Mouse (Mus musculus) kidney, postnatal 14 days (tissue): Measurements from ENCODE around the gene Lemd1.

Source experiments
- DNase-seq: peaks from one replicate; pipeline ENCODE4 v3.0.0; 2022; ENCODE audit warnings: mixed read lengths

Lemd1 gene

DNA sequence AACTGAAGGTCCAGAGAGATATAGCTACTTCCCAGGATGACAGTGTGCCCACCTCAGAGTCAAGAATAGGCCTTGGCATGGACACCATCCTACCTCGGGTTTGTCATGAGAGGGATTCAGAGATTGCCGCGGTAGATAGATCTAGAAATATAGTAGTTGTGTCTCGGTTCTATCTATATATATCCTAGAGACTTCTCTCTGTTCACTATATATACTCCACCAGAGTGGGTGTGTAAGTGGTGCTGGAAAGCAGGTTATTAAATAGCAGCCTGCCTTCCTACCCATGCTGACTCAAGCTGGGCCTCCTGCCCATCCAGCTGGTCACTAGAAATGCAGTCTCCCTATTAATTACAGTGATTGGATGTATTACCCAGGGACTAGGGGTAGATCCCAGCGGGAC lies 11.5 kb downstream of the Lemd1 start:
- no peak for DNase-seq

DNA sequence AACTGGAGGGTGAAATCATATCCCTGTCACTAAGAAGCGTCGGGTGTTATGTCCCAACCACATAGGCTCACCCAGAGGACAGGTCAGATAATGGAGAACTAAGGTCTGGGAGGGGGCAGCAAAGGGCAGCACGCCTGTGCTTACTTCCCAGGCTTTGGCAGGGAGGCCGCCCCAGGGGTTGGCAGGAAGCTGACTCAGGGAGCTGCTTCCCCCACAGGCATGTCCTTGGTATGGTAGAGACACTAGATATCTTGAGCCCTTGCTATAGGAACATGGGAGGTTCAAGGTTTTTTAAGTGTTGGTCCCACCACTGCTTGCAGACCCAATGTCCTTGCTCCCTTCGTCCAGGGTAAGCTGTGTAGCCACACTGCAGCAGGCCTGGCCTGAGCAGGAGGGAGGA lies 14.7 kb downstream of the Lemd1 start:
- no peak for DNase-seq

DNA sequence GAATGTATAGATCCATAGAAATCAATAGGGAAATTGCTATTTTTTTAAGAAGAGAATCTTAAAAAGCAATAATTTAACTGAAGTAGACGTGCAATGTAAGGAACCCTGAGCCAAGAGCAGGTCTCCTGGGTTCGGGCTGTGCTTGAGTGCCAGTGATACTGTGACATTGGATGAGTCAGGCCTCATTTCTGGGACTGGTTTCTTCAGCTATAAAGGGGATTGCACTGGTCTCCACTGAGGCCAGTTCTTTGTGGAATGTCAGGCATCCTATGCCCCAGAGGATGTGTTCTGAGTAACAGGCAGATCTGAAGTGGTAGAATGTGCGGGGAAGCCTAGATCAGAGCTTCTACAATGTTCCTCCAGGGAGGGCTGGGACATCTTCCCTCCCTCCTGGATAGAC lies 15.6 kb downstream of the Lemd1 start:
- no peak for DNase-seq

DNA sequence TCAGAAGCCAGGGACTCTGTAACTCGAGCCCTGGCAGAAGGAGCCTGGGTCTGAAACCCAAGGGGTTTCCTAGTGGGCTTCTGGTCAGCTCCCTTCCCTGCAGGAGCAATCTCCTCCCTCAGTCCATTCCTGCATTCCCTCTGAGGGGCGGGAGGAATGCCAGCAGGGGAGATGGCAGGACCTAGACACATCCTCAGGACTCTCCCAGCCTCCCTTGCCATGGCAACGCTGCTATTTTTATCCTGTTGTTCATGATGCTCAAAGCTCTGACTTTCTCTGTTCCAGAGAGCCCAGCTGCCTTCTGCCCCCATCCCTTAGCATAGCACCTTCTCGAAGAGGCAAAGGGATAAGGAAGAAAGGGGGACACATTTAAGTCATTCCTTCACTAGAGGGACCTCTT lies 16.9 kb downstream of the Lemd1 start:
- DNase-seq = no peak

DNA sequence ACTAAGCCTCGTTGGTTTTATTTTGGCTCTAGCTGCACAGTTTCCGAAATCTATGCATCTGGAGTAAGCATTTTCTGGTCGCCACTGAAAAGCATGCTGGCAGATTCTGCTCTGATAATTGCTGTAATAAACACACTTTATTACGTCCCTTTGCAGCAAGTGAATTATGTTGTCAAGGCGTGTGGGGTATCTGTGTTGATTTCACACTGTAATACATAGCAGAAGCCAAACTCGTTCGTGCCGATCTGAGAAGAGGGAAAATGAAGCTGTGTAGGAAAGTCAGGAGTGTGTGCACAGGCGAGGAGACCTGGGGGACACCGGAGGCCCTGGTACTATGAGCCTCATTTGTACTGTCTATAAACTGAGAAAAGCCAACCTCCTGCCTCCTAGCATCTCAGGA lies 18.2 kb downstream of the Lemd1 start:
- DNase-seq = no peak

DNA sequence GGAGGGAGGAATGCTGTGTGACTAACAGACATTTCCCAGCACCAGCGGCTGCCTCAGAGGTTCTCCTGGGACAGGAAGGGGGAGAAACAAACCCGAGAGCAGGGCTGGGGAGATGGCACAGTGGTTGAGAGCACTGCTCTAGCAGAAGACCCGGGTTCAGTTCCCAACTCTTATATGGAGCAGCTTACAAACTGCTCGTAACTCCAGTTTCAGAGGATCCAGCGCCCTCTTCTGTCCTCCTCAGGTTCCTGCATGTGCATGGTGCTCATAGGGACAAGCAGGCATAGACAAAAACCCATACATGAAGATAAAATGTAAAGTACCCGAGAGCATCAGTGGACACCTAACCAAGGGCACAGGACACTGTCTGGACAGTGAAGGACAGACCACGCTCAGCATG lies 19.7 kb downstream of the Lemd1 start:
- no peak for DNase-seq

DNA sequence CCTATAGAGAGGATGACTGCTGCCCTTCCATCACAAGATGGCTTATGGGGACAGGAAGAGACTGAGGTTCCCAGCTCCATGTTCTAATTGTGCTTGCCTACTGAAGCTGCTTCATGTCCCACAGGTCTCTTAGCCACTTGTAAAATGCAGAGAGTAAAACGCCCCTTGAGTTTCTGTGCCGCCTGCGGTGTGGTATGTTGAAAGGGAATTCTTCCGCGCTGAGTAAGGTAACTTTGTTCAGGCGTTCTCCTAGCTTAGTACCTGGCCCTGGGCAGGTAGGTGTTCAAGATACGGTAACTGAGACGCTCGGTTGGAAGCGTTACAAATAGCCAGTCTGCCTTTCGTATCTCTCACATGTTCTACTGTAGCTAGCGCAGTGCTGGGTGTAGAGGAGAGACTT lies 20.4 kb downstream of the Lemd1 start:
- DNase-seq = no peak

DNA sequence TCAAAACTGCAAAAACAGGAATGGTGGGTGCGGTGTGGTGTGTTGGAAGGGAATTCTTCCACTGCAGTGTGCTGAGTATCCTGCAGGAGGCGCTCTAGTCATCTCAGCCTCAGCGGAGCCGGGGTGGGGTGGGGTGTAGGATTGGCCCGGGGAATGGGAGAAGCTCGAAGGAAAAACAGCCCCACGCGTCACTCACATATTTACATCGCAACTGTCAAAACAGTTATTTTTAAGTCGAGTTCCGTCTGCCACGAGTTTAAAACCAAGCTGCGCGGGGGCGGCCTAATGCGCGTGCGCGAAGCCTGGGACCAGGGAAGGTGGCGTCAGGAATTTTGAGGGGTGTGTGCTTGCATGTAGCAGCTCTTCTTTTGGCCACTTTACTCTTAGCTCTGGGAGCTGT lies 21.0 kb downstream of the Lemd1 start:
- DNase-seq = peak; percentile 59

DNA sequence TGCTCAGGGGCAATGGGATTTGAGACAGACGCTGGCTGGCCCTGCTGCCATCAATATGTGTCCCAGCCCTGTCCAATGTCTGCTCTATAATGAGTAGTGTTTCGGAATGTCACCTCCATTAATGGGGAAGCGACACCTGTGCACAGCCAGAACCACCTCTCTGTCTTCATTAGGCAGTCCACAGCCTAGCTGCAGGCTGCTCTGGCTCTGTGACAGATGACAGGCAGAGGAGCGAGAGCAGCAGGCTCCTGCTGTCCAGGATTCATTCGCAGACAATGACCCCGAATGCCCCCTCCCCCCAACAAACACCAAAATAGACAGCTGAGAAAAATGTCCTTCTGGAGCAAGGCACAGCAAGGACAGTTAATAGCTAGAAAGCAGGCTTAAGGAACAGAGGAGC lies 21.8 kb downstream of the Lemd1 start:
- DNase-seq = no peak

DNA sequence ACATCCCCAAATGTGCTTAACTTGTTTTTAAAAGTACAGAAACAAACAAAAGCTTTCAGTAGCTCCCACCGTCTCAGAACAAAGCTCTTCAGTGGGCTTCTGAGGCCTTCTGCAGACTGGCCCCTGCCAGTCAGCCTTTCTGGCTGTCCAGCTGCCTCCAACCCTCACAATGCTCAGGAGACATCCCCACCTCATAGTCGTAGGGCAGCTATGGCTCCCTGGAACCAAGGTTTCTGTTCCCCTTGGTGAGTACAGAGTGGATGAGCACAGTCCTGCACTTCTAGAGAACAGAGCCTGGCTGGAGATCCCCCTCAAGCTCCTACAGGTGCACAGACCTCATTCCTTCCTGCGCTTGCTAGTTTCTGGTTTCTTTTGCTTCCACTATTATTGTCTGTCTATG lies 25.0 kb downstream of the Lemd1 start:
- DNase-seq = no peak

DNA sequence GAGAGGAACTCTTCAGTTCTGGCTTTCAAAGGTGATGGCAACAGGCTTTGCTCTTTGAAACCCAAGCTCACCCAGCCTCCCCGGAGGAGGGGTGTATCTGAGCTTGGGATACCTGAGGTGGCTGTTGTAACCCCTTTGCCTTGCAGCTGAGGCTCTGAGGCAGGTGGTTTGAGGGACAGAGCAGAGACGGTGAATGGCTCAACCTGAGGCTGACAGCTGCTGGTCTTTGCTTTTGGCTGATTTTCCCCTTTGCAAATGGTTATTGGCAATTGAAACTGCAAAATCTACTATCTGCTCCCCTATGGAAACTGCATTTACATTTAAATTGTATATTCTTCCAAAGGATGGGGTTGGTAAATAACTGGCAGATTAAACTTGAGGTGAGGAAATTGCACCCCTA lies 30.4 kb downstream of the Lemd1 start:
- DNase-seq = no peak

DNA sequence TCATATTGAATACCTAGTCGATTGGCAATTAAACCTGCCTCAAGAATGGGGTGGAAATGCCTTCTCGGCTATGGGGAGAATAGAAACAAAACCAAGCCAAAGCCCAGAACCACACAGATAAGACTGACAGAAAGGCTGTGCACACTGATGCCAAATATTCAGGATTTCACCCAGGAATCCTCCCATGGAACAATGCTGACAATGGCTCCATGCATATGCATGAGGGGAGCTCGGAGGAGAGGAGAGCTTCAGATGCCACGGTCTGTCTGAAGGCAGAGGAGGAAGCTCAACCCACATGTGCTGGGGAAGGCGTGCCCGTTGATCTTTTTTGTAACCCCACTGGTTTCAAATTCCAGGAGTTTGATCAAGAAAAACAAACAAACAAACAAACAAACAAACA lies 30.9 kb downstream of the Lemd1 start:
- DNase-seq = no peak

DNA sequence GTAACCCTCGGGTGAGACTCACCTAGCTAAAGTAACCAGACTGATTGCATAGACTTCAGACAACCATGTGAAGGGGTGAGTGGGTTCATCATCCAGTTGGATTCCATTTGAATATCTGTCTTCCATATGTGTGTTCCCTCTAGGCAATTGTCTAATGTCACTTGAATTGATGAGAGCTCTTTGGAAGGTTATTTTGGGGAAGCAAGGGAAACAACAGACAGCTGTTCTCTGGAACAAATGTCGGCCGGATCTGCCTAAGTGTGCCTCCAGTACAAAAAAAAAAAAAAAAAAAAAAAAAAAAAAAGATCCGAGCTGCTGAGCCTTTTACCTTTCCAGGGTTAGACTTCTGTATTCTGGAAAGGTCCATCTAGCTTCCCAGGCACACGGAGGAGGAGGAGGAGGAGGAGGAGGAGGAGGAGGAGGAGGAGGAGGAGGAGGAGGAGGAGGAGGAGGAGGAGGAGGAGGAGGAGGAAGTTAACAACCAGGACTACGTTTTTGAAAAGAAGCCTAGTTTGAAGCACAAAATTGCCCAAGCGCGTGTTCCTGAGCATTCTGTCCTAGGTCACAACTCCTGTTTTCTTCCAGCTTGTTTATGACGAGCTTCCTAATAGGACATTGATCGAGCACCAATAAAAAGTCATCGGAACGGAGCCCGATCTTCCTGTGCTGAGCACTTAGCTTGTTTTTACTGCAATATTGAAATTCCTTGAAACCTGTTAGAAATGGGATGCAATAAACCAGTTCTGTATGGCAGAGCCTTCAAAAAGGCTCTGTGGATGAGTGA lies 35.3 kb downstream of the Lemd1 start:
- no peak for DNase-seq

DNA sequence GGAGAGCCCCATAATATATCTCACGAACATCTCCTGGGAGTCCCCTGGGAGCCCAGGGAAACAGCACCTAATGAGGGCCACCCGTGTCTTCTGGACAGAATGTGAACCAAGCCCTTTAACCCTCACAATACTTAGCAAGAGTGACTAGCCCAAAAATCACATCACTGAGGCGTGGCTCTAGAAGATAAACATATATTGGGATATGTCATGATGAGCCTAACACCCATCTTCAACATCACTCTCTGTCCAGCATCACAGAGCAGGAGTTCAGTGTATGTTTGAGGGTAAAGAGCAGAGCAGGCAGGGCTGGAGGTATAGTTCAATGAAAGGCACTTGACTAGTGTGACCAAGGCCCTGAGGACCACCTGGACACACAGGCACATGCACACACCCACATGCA lies 38.4 kb downstream of the Lemd1 start, which contains the start of gene Gm10188:
Gene Gm10188, minus strand, starts transcription at position 101 of the 400 bp plus-strand sequence.
- DNase-seq = no peak

DNA sequence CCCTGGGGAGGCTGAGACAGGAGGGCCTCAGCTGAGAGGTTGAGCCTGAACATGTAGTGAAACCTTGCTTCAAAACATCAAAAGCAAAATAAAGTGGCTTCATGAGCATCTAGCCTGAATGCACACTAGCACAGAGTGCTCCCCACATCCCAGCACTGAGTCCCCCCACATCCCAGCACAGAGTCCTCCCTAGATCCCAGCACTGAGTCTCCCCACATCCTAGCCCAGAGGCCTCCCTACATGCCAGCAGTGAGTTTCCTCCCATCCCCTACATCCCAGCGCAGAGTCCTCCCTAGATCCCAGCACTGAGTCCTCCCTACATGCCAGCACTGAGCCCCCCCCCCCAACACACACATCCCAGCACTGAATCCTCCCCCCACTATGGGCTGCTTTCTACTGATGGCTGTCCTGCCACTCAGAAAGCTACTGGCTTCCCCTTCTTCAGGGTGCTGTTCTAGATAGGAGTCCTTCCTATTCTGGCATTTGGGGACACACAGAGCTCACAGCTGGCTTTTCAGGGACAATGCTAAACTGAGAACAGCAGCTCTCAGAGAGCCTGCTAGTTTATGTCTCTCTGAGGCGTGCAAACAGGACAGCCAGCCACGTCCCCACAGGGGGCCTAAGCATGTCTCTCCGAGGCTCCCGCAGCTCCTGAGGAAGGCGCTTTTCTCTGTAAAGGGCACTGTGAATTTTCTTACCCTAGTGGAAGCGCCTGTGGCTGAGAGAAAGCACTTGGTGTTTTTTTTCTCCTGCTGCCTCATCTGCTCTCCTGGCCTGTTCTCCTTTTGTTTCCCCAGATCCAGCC lies 40.4 kb downstream of the Lemd1 start:
- no peak for DNase-seq

DNA sequence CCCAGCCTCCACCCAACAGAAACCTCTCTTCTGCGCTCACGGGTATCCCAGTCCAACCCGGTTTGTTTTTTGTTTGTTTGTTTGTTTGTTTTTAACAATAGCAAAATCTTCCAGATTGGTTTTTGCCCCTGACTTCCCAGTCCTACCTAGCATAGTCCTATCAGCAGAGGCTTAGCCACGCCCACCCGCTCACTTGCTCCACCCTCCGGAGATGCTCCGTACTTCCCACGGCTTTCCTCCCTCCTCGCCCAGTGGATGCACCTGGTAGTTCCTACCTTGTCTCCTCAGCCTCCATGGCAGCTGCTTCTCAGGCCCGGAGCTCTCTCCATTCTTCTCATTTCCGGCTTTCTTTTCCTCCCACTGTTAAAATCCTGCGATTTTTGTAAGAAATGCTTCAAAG lies 42.3 kb downstream of the Lemd1 start:
- peak; percentile 48 for DNase-seq

DNA sequence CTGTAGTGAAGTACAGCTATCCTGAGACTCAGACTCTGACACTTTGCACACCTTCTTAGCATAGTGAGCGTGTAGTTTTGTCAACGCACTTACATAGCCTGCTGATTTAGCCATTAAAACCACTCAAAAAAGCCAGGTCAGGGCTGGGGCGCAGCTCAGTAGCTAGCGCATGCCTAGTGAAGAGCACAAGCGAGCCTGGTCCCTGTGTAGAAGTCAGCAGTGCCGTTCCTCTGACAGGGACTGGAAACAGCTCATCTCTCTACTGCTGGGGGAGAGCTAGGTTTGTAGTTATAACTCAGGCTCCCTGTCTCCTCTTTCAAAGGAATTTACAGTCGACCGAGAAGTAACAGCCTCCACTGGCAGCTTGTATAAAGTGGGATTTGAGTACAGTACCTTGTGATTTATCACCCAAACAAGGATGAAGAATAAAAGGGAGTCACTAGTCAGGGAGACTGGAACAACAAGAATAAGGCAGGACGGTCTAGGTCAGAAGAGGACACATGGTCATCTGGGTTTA lies 43.6 kb downstream of the Lemd1 start:
- no peak for DNase-seq

DNA sequence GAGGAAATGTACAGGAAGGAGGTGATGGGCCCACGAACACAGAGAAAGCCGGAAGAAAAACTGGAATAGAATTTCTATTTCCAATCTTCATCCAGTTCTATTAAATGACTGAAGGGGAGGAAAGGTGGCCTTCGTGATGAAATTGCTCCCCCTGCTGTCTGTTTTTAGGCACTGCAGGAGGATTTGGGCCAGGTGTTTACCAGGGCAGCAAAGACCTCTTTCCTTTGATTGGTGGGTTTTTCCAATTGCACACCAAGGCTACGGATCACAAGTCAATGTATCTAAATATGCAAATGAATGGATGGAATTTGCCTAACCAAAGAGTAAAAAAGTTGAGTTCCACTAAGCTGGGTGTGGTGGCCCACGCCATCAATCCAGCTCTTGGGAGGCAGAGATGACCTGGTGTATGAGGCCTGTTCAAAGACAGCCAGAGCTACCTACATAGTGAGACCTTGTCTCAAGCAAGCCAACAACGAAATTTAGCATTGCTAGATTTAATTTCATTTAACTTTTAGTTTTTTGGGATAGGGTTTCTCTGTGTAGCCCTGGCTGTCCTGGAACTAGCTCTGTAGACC lies 46.4 kb downstream of the Lemd1 start:
- peak; percentile 72 for DNase-seq

DNA sequence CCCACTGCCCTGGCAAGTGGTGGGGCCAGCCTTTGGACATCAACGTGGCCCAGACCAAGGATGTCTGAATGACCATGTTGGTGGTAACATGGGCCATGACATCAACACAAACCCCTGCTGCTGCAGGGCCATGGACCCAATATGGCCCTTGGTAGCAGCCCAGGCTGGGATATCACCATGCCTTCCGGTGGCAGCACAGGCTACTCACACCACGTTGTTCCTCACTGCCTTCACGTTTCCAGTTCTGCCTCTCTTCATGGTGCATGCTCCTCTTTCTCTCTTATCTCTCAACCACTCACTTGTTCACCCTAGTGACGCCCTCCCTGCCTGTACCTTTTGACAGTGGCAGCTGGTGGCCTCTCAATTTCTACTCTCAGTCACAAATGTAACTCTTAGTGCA lies 53.8 kb downstream of the Lemd1 start:
- no peak for DNase-seq

DNA sequence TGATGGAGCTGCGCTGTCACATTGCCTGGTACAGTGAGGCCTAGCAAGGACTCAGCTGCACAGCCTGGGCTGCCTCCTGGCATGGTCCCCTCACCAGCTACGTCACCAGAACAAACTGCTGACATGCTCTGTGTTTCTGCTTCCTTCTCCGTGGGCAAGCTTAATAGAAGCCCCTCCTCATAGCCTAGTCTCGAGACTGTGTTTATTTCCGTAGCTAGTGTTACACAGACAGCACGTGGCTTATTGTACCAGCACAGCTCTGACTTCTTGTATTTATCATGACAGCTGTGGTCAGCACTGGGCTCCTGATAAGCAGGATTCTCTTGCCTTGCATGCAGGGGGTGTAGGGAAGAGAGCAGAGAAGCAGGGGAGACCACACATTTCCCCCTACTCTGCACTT lies 54.9 kb downstream of the Lemd1 start:
- no peak for DNase-seq

DNA sequence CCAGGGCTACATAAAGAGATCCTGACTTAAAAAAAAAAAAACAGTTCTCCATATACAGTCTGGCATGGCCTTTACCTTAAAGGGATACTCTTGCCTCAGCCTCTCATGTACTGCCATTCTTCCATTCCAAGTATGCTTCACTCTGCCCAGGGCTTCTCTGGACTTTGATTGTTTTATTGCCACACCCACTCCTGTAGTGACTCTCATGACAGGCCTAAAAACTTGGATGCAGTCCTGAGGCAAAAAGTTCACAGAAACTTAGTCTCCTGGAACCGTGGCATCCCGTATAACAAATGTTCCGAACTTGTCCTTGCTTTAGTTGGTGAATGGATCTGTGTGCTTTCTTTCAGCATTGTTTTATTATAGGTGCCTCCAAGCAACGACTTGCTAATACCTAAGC lies 55.4 kb downstream of the Lemd1 start:
- no peak for DNase-seq

DNA sequence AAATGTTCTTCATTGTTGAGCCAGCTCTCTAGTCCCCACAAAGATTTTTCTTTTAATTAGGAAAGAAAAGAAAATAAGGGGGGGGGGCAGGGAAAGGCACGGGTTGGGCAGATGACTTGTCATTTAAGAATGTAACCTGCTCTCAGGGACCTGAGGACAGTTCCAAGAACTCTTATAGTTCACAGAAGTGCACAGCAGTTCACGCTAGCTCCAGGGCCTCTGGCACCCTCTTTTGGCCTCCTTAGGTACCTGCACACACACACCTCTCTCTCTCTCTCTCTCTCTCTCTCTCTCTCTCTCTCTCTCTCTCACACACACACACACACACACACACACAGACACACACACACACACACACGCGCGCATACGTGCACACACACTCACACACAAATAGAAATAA lies 63.2 kb downstream of the Lemd1 start:
- no peak for DNase-seq

DNA sequence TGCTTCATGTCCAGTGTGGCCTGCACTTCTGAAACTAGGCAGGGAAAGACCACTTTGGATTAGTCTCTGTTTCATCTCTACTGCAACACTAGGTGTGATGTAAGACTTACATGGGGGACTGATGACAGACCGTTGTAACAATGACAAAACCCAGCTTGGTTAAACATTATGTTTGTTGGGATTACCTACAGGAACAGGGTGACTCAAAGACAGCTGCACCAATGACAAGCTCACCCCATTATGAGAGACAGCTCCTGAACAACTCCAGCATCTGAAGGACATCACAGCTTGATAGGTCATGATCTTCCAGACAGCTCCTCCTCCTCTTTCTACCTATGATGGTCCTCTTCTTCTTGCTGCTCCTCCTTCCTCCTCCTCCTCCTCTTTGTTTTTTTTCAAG lies 69.1 kb downstream of the Lemd1 start:
- no peak for DNase-seq

DNA sequence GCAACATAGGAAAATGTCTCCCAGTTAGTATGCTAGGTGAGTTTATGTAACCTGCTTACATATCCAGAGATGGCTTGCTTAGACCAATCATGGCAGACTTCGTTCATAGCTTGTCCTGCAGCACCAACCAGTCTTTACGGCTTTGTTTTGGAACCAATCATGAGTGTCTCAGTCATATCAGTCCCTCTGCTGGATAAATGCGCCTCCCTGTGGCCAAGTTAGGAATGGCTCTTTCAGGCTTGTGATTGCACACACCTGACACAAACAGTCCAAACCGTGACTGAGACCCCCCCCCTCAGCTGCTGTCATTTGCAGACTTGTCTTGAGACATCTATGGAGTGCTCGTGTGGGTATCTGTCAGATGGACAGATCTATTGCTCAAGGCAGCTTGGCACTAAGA lies 69.8 kb downstream of the Lemd1 start:
- no peak for DNase-seq
